Mouse (Mus musculus) myocyte (in vitro differentiated cells): ENCODE measurements around the gene Mctp2.

Experiments used
- CEBPB ChIP-seq: IDR thresholded peaks from 2 replicates; pipeline ENCODE4 v1.6.1; 2011; ENCODE audit warnings: mild to moderate bottlenecking, moderate library complexity; ENCODE audit not compliant: poor library complexity, insufficient read depth, severe bottlenecking
- E2F4 ChIP-seq: IDR thresholded peaks from one replicate; pipeline ENCODE4 v1.6.1; 2011; ENCODE audit warnings: mild to moderate bottlenecking, control low read depth, moderate library complexity; ENCODE audit not compliant: insufficient read depth
- MAX ChIP-seq: IDR thresholded peaks from one replicate; pipeline ENCODE4 v1.6.1; 2011; ENCODE audit warnings: low read depth, mild to moderate bottlenecking, control low read depth
- MYOD1 ChIP-seq, 3 experiments: IDR thresholded peaks; one replicate each; pipeline ENCODE4 v1.6.1; 2011; ENCODE audit warnings: control low read depth in 2 of 3, low read depth in 2 of 3, mild to moderate bottlenecking in 2 of 3, moderate library complexity in 1 of 3; ENCODE audit not compliant: insufficient read length in 2 of 3, control insufficient read depth in 1 of 3
- MYOG ChIP-seq, 3 experiments: IDR thresholded peaks; one replicate each; pipeline ENCODE4 v1.6.1; 2011; ENCODE audit warnings: control low read depth in 2 of 3, low read depth in 2 of 3, mild to moderate bottlenecking in 2 of 3; ENCODE audit not compliant: insufficient read length in 2 of 3, control insufficient read depth in 1 of 3, insufficient read depth in 1 of 3
- POLR2A ChIP-seq: IDR thresholded peaks from one replicate; pipeline ENCODE4 v1.6.1; 2011; ENCODE audit warnings: low read depth, mild to moderate bottlenecking, control low read depth, moderate library complexity; ENCODE audit not compliant: insufficient read length
- POLR2AphosphoS2 ChIP-seq: IDR thresholded peaks from one replicate; pipeline ENCODE4 v1.6.1; 2011; ENCODE audit warnings: low read depth, control low read depth; ENCODE audit not compliant: insufficient read length
- SRF ChIP-seq: IDR thresholded peaks from one replicate; pipeline ENCODE4 v1.6.1; 2011; ENCODE audit warnings: low read depth; ENCODE audit not compliant: control insufficient read depth, insufficient read length
- TCF3 ChIP-seq: IDR thresholded peaks from one replicate; pipeline ENCODE4 v1.6.1; 2011; ENCODE audit warnings: low read depth, control low read depth; ENCODE audit not compliant: insufficient read length
- USF1 ChIP-seq: IDR thresholded peaks from one replicate; pipeline ENCODE4 v1.6.1; 2011; ENCODE audit warnings: low read depth, mild to moderate bottlenecking, control low read depth, moderate library complexity

GRCm38 (mm10) chr7:72229925-72230324, 76.5 kb downstream of the Mctp2 start:
- TF ChIP-seq CEBPB = no peak
- TF ChIP-seq MYOG (IDR thresholded peaks at IDR 0.05; ENCODE audit: control insufficient read depth in 1 of 3, insufficient read depth in 1 of 3, insufficient read length in 2 of 3, low read depth in 2 of 3) = no peak
- TF ChIP-seq POLR2AphosphoS2 = no peak
- no peak for TF ChIP-seq POLR2A
- TF ChIP-seq SRF = no peak
- TF ChIP-seq USF1 = no peak
- no peak for TF ChIP-seq TCF3
- TF ChIP-seq MYOD1 (IDR thresholded peaks at IDR 0.05; ENCODE audit: control insufficient read depth in 1 of 3, insufficient read length in 2 of 3, low read depth in 2 of 3) = no peak
- no peak for TF ChIP-seq MAX
- TF ChIP-seq E2F4 = no peak
